8 mouse cellular contexts compared by ENCODE assay signal in the genomic region with DNA sequence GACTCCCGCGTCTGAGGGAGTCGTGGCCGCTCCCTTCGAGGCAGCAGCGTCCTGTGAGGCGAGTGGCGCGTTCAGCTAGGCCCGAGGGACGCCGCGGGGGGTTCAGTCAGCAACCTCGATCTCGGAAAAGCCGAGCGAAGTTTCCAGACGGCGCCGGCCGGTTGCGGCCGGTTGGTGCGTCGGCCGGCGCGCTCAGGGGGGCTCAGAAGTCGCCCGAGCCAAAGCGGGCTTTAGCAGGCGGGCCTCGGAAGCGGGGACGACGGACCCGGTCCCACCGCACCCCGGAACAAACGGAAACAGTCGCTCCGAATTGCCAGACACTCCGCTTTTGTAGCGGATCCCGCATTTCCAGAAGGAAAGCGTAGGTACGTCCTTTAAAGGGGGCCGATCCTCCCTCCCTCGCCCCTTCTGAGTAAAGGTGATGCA. TPM values are rescaled to one million over a fixed set of nuclear protein-coding genes. Genes with fewer than 3 reads are reported as not detected.
DNase-seq lines count a peak whose midpoint lies in the region; ATAC-seq and TF ChIP-seq lines count a peak whose summit lies in the region.

No protein-coding gene starts in this region.

- H3K27me3 ChIP-seq in heart, embryonic 13.5 days (replicated peaks) = peaks cover 13% of the 10 kb centered on the region; the same call in 1 of the 2 replicates
- peaks cover 80% of the 10 kb centered on the region for H3K27me3 ChIP-seq in liver, embryonic 12.5 days (replicated peaks)
- no peaks in the 10 kb centered on the region for H3K27me3 ChIP-seq in small intestine, adult 2 months (ENCODE audit: control insufficient read depth, insufficient read depth, low read length)

- H3K9me3 ChIP-seq in heart, embryonic 13.5 days = no peaks in the 10 kb centered on the region; the same call in 1 of the 2 replicates
- no peaks in the 10 kb centered on the region for H3K9me3 ChIP-seq in liver, embryonic 12.5 days (replicated peaks)

- peaks cover 20% of the 10 kb centered on the region for H3K4me1 ChIP-seq in heart, embryonic 13.5 days
- peaks cover 15% of the 10 kb centered on the region for H3K4me1 ChIP-seq in liver, embryonic 12.5 days
- H3K4me1 ChIP-seq in small intestine, adult 2 months (ENCODE audit: control insufficient read depth, insufficient read depth, insufficient read length, low read length) = peaks cover 10% of the 10 kb centered on the region; the same call in 1 of the 2 replicates

- H3K4me3 ChIP-seq in heart, embryonic 13.5 days = peak overlapping the region; percentile 86
- H3K4me3 ChIP-seq in liver, embryonic 12.5 days = peak overlapping the region; percentile 90
- peak overlapping the region; percentile 87 for H3K4me3 ChIP-seq in small intestine, adult 2 months (ENCODE audit: low read depth, low read length)

- 9% methylated on average over 49 of the region's 49 CpGs for WGBS in heart, embryonic 13.5 days
- WGBS in liver, embryonic 12.5 days (ENCODE audit: insufficient replicate concordance) = 11% methylated on average over 49 of the region's 49 CpGs
- WGBS in small intestine, adult 2 months = 15% methylated on average over 49 of the region's 49 CpGs

- H3K36me3 ChIP-seq in heart, embryonic 13.5 days = peaks cover 4% of the 10 kb centered on the region; the same call in 1 of the 2 replicates
- H3K36me3 ChIP-seq in liver, embryonic 12.5 days = no peaks in the 10 kb centered on the region
- peaks cover 5% of the 10 kb centered on the region; the same call in 1 of the 2 replicates for H3K36me3 ChIP-seq in small intestine, adult 2 months (ENCODE audit: control insufficient read depth, insufficient read depth, low read length)

- TF ChIP-seq POLR2A in small intestine, adult 2 months (IDR thresholded peaks at IDR 0.05; ENCODE audit: low read depth, low read length) = no peak

- H3K9ac ChIP-seq in heart, embryonic 13.5 days = peak overlapping the region; percentile 91
- peak overlapping the region; percentile 75 for H3K9ac ChIP-seq in liver, embryonic 12.5 days

- TF ChIP-seq CTCF in small intestine, adult 2 months (IDR thresholded peaks at IDR 0.05; ENCODE audit: extremely low read depth, insufficient read length, insufficient replicate concordance, low read depth, low read length) = no peak

- peak overlapping the region; percentile 54; the same call in 1 of the 2 replicates for H3K27ac ChIP-seq in heart, embryonic 13.5 days (replicated peaks)
- H3K27ac ChIP-seq in liver, embryonic 12.5 days = no peak overlapping the region
- peak overlapping the region; percentile 84 for H3K27ac ChIP-seq in small intestine, adult 2 months (ENCODE audit: insufficient read depth, low read depth, low read length)

- peak overlapping the region; percentile 81 for H3K4me2 ChIP-seq in heart, embryonic 13.5 days
- H3K4me2 ChIP-seq in liver, embryonic 12.5 days = peak overlapping the region; percentile 90

- peak; percentile 19 for DNase-seq in right cerebral cortex, postnatal 14 days
- no peak for DNase-seq in right cerebral cortex, postnatal 25 days
- peak; percentile 23 for DNase-seq in embryo, embryonic 11.5 days (ENCODE audit: low read depth, low spot score)
- DNase-seq in adrenal gland, postnatal 25 days = no peak
- no peak for DNase-seq in left cerebral cortex, postnatal 14 days (ENCODE audit: low spot score in 2 of 2)

- intact Hi-C loops in left cerebral cortex, postnatal 14 days (cut with DNase I) = no loop called here

- 0 out of 2 replicates have a peak, but pooled peaks have one; percentile 11 for ATAC-seq in heart, embryonic 13.5 days (ENCODE audit: extremely low read depth, insufficient number of reproducible peaks, low FRiP score, low TSS enrichment)
- ATAC-seq in liver, embryonic 12.5 days = no peak

RNA-seq across cellular contexts. Expression of a gene that starts 0.3 kb away (rescaled TPM):
- polyA plus RNA-seq in heart, embryonic 13.5 days (2015; fragmentation: Nextera tagmentation; extraction: Ambion mirVana) = 9.0 and 9.1 TPM in 2 replicates
- 3.1 and 3.7 TPM in 2 replicates for polyA plus RNA-seq in liver, embryonic 12.5 days (2016; fragmentation: Nextera tagmentation; extraction: Ambion mirVana)
- polyA plus RNA-seq in small intestine, adult 2 months (2012; rRNA removed) = 35.0 and 103 TPM in 2 replicates
- total RNA-seq in adrenal gland, postnatal 25 days (2021) = 18.7 and 26.7 TPM in 2 replicates
- 1 to 10 TPM; 3.3 to 3.6 TPM for total RNA-seq in left cerebral cortex, postnatal 14 days (2021)

Comparison
In these comparisons a context has a peak if more than half of its experiments do, and no peak if none do; other contexts are left out.
1. DNase-seq: peak in right cerebral cortex, postnatal 14 days (single experiment) and embryo, embryonic 11.5 days (single experiment); none in right cerebral cortex, postnatal 25 days (single experiment), adrenal gland, postnatal 25 days (single experiment) and left cerebral cortex, postnatal 14 days (0 of 2).
2. Peak in every context shown above with its lines, with median percentiles within 50 percentile points of each other: H3K4me3 ChIP-seq.